Mouse (Mus musculus): ENCODE measurements at regions not wholly inside any gene's neighbourhood (a gene's known extent, or its start where the extent isn't known, plus 50 kb on each side); places are given as distances from the start of the nearest gene placed in this dataset.

- DNase-seq (ENCODE audit: low spot score): no peak
Measured at GRCm38 (mm10) chr10:111881339-111882211, 90.9 kb upstream of the Krr1 start.

DNA sequence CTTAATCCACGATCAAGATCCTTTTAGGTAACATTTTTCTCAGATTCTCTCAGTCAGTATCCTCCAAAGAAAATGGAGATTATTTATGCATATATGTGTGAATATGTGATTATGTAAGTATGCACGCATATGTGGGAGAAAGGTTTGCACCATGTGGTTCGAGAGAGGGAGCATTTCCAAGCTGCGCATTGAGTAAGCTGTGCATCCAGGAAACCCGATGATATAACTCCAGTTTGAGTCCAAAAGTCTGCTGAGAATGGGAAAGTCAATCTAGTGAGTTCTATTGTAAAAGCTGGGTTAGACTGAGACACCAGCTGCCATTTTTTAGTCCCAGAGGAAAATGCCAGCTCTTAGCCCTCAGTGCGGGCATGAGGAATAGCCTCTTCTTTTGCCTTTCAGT, 89.9 kb upstream of the Krr1 start:
- DNase-seq (ENCODE audit: low spot score): no peak

GRCm38 (mm10) chr10:111884701-111885100, 87.8 kb upstream of the Krr1 start:
- no peak for DNase-seq (ENCODE audit: low spot score)

DNA sequence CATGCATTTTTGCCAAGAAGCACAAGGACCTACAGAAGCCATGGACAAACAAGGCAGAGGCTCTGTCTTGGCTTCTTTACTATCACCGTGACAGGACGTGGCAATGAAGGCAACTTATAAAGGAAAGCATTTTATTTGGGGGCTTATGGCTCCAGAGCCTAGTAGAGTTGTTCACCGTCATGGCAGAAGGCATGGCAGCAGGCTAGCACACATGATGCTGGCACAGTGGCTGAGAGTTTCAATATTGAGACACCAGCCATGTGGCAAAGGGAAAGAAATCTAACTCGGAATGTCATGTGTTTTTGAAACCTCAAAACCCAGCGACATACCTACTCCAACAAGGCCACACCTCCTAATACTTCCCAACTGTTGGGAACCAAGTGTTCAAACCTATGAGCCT, 83.4 kb upstream of the Krr1 start:
- no peak for DNase-seq (ENCODE audit: low spot score)

DNA sequence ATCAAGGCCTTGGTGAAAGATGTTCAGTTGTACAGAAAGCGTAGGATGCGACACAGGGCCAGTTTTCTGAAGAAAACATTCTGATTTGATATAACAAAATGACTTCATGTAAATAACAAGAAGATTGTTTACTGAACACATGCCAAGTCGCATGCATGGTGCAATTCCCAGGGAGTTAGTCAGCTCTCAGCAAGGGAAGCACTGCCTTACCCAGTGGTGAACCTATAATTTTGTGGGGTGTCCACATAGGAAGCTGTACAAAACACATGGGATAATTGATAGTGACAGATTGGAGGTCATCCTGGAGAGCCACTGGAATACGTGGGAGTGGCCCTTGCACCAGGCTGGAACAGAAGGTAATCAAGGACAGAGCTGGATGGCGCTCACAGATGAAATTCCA, 79.0 kb upstream of the Krr1 start:
- no peak for DNase-seq (ENCODE audit: low spot score)

DNA sequence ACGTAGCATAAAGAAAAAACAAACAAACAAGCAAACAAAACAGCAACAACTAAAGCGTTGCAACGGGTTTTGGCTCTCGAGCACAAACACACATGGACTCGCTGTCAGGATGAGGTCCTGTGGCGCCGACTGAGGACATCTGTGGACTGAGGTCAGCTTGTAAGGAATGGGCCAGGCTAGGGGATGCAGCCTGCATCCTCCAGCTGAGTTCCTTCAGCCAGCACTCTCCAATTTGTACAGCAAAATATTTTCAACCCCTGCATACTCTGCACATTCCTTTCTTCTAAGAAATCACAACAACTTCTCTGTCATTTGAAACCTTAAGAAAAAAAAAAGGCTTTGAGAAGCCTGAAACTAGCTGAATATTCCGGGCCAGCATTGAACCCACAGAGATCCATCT, 78.5 kb upstream of the Krr1 start:
- DNase-seq (ENCODE audit: low spot score): peak; percentile 19

GRCm38 (mm10) chr10:111897361-111897760, 75.1 kb upstream of the Krr1 start:
- DNase-seq (ENCODE audit: low spot score): no peak

DNA sequence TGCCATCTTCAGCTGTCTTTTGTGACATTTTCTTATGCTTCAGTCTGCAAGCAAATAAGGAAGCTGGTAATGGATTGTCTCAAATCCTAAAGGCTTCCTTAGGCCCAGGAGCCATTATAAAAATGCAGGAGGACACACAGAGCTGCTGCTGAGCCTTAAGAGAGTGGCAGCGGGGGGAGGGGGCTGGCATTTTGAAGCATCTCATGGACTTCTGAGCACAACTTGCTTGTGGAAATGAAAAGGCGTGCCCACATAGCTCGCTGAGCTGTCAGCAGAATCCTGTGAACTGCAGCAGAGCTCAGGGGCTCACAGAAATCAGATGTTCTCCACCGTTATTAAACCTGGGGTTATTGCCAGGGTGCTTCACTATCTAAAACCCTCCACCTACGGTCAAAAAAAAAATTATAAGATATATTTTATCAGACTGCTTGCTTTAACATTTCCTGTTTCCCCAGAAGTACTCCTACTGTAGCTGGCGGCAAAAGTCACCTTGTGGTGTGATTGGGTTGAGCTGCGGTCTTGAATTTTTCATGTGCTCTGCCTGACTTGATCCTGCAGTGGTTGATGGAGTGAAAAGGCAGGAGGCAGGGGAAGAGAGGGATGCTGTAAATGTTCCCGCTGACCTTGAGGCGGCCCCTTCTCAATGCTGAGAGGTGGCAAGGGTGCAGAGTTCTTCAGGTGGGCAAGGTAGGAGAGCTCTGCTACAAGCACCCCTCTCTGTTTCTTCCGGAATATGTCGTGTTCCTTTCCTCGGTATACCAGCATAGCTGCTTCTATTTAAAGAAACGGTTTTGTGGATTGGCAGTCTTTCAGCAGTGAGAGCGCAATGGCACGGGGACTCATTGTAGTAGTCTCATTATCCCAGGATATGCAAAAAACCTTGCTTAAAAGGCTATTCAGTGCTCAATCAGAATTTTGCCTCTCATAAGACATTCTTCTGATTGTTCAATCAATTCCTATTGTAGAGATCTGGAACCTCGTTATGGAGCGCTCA, 71.4 kb upstream of the Krr1 start:
- no peak for DNase-seq (ENCODE audit: low spot score)

DNA sequence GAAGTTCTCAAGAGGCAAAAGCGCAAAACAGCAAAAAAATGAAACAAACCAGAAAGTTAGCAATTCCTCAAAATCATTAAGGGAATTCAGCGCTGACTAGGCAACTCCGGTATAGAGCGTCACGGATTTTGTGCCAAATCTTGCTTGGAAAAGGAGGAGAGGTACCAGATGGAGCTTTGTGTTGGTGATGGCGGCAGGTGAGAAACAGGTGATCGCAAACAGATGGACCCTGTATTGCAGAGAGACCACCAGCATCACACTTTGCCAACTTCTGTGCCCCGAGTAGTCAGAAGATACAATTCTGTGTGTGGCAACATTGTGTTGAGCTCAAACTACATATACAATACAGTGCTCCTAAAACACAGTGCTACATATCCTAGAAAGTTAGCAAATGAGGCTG, 68.5 kb upstream of the Krr1 start:
- no peak for DNase-seq (ENCODE audit: low spot score)

DNA sequence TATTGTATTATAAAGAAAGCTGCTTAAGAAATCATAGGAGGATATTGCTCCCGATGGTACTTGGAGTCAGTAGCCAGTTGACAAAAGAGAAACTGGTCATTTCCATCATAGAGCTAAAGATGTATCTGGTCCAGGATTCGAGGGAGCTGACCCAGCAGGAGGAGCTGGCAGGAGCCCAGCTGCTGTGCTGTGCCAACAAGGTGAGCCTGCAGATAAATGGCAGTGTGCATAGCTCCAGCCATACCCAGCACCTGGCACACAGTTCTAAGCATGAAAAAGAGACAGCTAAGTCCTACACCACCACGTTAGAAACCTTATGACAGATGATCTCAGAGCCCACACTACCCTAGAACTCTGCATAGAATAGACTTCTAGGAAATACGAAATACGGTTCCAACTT, 64.6 kb upstream of the Krr1 start:
- DNase-seq (ENCODE audit: low spot score): no peak

- DNase-seq (ENCODE audit: low spot score): no peak
Measured at GRCm38 (mm10) chr10:111912561-111912960, 59.9 kb upstream of the Krr1 start.

DNA sequence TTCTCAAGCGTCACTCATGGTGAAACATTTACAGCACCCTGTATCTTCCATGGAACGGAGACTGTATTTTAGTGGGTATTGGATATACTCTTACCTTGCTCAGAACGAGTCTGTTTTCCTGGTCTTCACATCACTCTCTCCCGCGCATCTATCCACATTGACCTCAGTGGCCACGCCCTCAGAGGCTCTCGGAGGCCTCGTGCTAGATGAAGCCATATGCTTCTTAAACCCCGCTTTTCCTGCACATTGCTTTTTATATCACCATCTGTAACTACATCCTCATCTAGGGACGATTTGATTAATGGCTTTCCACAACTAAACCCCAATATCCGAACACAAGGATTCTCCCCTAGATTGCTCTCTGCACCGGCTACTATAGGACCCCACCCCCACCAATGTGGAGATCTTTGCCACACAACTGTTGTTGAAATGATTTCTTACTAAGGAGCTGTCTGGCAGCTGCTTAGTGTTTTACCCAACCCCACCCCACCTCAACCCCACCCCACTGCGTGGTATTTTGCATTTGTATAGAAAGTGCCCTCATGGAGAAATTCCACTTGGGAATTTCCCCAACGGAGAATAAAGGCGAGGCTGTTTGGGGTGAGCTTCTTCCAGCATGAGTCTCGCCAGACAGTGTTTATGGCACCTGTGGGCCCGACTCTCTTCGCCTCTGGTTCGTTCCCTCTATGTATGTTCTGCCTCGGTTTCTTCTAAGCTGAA, 59.2 kb upstream of the Krr1 start:
- no peak for DNase-seq (ENCODE audit: low spot score)

DNA sequence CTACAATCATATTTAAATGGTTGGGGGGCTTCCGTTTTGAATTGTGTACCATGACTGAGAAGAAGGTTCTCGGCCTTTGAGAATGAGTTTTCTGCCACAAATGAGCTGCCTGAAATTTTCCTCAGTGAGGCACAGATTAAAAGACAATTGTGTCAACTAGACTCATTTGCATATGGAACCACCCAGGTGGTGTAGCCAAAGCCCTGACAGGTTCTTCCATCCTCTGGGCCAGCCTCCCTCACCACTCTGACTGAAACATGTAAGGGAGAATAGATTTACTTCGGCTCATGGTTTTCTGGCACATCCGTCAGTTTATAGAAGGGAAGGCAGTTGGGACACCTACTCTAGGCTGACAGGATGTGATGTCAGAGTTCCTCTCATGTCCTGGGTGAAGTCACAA, 58.2 kb upstream of the Krr1 start:
- DNase-seq (ENCODE audit: low spot score): no peak

DNA sequence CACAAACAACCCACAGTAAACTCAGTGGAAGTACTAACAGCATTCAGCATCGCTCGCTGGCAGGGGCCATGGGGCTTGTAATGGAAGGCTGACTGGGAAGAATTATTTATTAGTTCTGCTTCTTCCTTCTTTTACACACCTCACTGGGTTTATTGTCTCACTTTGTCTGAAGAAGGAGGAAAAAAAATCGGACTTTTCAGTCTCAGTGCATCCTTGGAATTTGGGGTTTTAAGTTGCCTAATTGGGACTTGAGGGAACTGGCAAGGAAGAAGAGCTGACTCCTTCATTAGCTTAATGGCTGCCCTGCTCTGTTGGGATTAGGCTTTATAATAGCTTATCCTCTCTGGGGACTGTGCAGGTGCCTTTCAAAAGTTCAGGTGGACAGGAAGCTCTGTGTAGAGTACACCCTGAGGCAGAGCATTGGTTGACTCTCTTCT, 54.4 kb upstream of the Krr1 start:
- no peak for DNase-seq (ENCODE audit: low spot score)

DNA sequence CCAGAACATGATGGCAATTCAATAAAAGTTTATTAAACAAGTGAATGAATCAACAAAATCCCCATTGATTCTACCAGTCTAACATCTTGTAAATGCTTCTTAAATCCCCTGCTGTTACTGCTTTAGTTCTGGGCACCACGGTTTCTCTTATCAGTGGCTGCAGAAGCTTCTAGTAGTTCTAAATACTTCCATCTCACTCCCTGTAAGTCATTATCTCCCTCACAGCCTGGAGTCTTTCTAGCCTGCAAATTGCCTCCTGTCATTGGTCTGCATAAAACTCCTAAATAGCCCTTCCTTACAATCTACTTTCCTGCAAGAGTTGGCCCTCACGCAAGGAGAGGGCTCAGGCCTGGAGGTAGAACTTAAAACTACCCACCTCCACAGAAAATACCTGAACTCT, 53.0 kb upstream of the Krr1 start:
- no peak for DNase-seq (ENCODE audit: low spot score)

GRCm38 (mm10) chr10:111921492-111921891, 51.0 kb upstream of the Krr1 start:
- no peak for DNase-seq (ENCODE audit: low spot score)

All from testis, postnatal 14 days (tissue).